9 mouse cellular contexts compared by ENCODE assay signal in the genomic region with DNA sequence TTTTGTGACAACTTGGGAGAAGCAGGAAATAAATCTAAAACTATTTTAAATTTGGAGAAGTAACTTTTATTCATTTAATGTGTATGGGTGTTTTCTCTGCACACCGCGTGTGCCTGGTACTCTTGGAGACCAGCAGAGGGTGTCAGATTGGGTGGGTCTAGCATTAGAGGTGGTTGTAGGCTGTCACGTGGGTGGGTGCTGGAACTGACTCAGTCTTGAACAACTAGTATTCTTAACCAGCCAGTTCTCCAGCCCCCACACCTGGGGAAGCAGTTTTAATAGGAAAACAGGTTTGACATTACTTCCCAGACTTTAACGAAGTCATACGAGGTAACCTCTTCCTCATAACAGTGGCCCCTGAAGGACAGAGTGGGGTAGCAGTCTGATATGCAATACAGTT. TPM values are rescaled to one million over a fixed set of nuclear protein-coding genes. Genes with fewer than 3 reads are reported as not detected.
DNase-seq lines count a peak whose midpoint lies in the region; ATAC-seq and TF ChIP-seq lines count a peak whose summit lies in the region.
"Had no signal": no experiment of that assay in that cellular context is flagged by ENCODE, and none has a peak within 500 bp of the region (broad histone marks: within the 10 kb centered on the region; RNA-seq: fewer than 3 reads in every experiment).

No protein-coding gene starts in this region.

- H3K36me3 ChIP-seq in kidney, embryonic 16.5 days (ENCODE audit: insufficient read depth, low read length), result peaks cover 8% of the 10 kb centered on the region; the same call in 1 of the 2 replicates
- H3K36me3 ChIP-seq in G1E (replicated peaks), result peaks cover 21% of the 10 kb centered on the region
- peaks cover 3% of the 10 kb centered on the region; the same call in 1 of the 2 replicates for H3K36me3 ChIP-seq in limb, embryonic 11.5 days (ENCODE audit: control insufficient read depth, insufficient read depth, low read length)

- DNase-seq in kidney, postnatal 10 days, result no peak
- DNase-seq in G1E (ENCODE audit: low spot score), result peak; percentile 18
- no peak for DNase-seq in limb, embryonic 11.5 days (ENCODE audit: low spot score)
- DNase-seq in natural killer cell, adult 2 months (ENCODE audit: low spot score in 2 of 2), result peak; percentile 24 to 48
- DNase-seq in layer of hippocampus, postnatal 10 days (ENCODE audit: low spot score in 2 of 2), result no peak
- no peak for DNase-seq in layer of hippocampus, postnatal 25 days (ENCODE audit: extremely low spot score in 1 of 2, low spot score in 1 of 2)

- peaks cover 9% of the 10 kb centered on the region for H3K4me1 ChIP-seq in kidney, embryonic 16.5 days (ENCODE audit: insufficient read depth, low read length)
- H3K4me1 ChIP-seq in G1E (ENCODE audit: insufficient read depth, low read depth, low read length), result peaks cover 27% of the 10 kb centered on the region
- H3K4me1 ChIP-seq in embryonic fibroblast, embryonic 13.5 days (ENCODE audit: control insufficient read depth, insufficient read depth, low read length), result peaks cover 4% of the 10 kb centered on the region
- H3K4me1 ChIP-seq in limb, embryonic 11.5 days (ENCODE audit: control insufficient read depth, insufficient read depth, low read length), result no peaks in the 10 kb centered on the region

- no peaks in the 10 kb centered on the region for H3K9me3 ChIP-seq in kidney, embryonic 16.5 days (ENCODE audit: low read length)
- no peaks in the 10 kb centered on the region for H3K9me3 ChIP-seq in G1E (replicated peaks)
- H3K9me3 ChIP-seq in limb, embryonic 11.5 days (ENCODE audit: control insufficient read depth, low read length), result no peaks in the 10 kb centered on the region

- peak overlapping the region; percentile 67 for H3K4me3 ChIP-seq in kidney, embryonic 16.5 days (ENCODE audit: low read length)
- H3K4me3 ChIP-seq in G1E (ENCODE audit: low read depth, low read length), result no peak overlapping the region; the same call in 1 of the 2 replicates
- peak overlapping the region; percentile 28; the same call in 1 of the 2 replicates for H3K4me3 ChIP-seq in embryonic fibroblast, embryonic 13.5 days (ENCODE audit: insufficient read depth, low read length)
- H3K4me3 ChIP-seq in limb, embryonic 11.5 days (ENCODE audit: low read depth, low read length), result no peak overlapping the region

- no peak overlapping the region for H3K9ac ChIP-seq in kidney, embryonic 16.5 days (replicated peaks; ENCODE audit: low read length)
- H3K9ac ChIP-seq in limb, embryonic 11.5 days (ENCODE audit: low read length), result no peak overlapping the region

- no peak overlapping the region for H3K27ac ChIP-seq in kidney, embryonic 16.5 days (ENCODE audit: low read length)
- H3K27ac ChIP-seq in embryonic fibroblast, embryonic 13.5 days (ENCODE audit: insufficient read depth, low read length), result no peak overlapping the region
- no peak overlapping the region for H3K27ac ChIP-seq in limb, embryonic 11.5 days (replicated peaks; ENCODE audit: low read depth, low read length)

- TF ChIP-seq CTCF in G1E (IDR thresholded peaks at IDR 0.05; ENCODE audit: low read depth, low read length), result no peak
- no peak for TF ChIP-seq CTCF in embryonic fibroblast, embryonic 13.5 days (IDR thresholded peaks at IDR 0.05; ENCODE audit: borderline replicate concordance, insufficient read depth, low read length)

- peak overlapping the region; percentile 66 for H3K4me2 ChIP-seq in kidney, embryonic 16.5 days (replicated peaks; ENCODE audit: low read depth, low read length)
- H3K4me2 ChIP-seq in limb, embryonic 11.5 days (ENCODE audit: low read depth, severe bottlenecking), result peak overlapping the region; percentile 39

- no peaks in the 10 kb centered on the region for H3K27me3 ChIP-seq in kidney, embryonic 16.5 days (ENCODE audit: insufficient read depth, low read length)
- peaks cover 7% of the 10 kb centered on the region; the same call in 1 of the 2 replicates for H3K27me3 ChIP-seq in G1E (ENCODE audit: insufficient read depth, low read length)
- H3K27me3 ChIP-seq in limb, embryonic 11.5 days (ENCODE audit: control insufficient read depth, insufficient read depth, low read length), result no peaks in the 10 kb centered on the region

- WGBS in kidney, embryonic 16.5 days, result 75% methylated on average over 5 of the region's 5 CpGs
- 77% methylated on average over 5 of the region's 5 CpGs for WGBS in limb, embryonic 11.5 days

- ATAC-seq in kidney, embryonic 16.5 days (ENCODE audit: low FRiP score, low TSS enrichment), result no peak
- no peak for ATAC-seq in G1E (ENCODE audit: extremely low read depth, insufficient number of reproducible peaks, low FRiP score, poor library complexity, severe bottlenecking)
- no peak for ATAC-seq in limb, embryonic 11.5 days (ENCODE audit: insufficient number of reproducible peaks, low FRiP score, low TSS enrichment, low read depth)

- TF ChIP-seq POLR2A in embryonic fibroblast, embryonic 13.5 days (IDR thresholded peaks at IDR 0.05; ENCODE audit: low read depth, low read length), result no peak

RNA-seq across cellular contexts. Expression of gene Prpsap2, which starts 1.4 kb away (rescaled TPM):
- 31.7 and 33.3 TPM in 2 replicates for polyA plus RNA-seq in kidney, embryonic 16.5 days (2015; fragmentation: Nextera tagmentation; extraction: Ambion mirVana)
- total RNA-seq in G1E (2014; fragmentation: Nextera tagmentation) (18.8 and 19.2 TPM in 2 replicates), G1E (2017) (16.8 and 18.7 TPM in 2 replicates)
- polyA plus RNA-seq in G1E (2012), result 7.2 and 8.7 TPM in 2 replicates
- 17.6 and 23.3 TPM in 2 replicates for polyA plus RNA-seq in embryonic fibroblast, embryonic 13.5 days (2011; ENCODE audit: insufficient read length, low read depth, missing spikeins)
- 24.1 and 28.2 TPM in 2 replicates for polyA plus RNA-seq in limb, embryonic 11.5 days (2014; fragmentation: Nextera tagmentation; extraction: Ambion mirVana)
- total RNA-seq in layer of hippocampus, postnatal 10 days (2021), result 10 to 100 TPM; 38.3 to 41.0 TPM
- 10 to 100 TPM; 44.9 to 51.4 TPM for total RNA-seq in layer of hippocampus, postnatal 25 days (2021)

RNA-seq across cellular contexts. Expression of gene Slc5a10, which starts 39.9 kb away (rescaled TPM):
- polyA plus RNA-seq in kidney, embryonic 16.5 days (2015; fragmentation: Nextera tagmentation; extraction: Ambion mirVana), result 0.80 and 1.1 TPM in 2 replicates
- not detected in 2 replicates for total RNA-seq in G1E (2014; fragmentation: Nextera tagmentation)
- not detected in 2 replicates for total RNA-seq in G1E (2017)
- not detected in 2 replicates for polyA plus RNA-seq in G1E (2012)
- not detected in 2 replicates for polyA plus RNA-seq in embryonic fibroblast, embryonic 13.5 days (2011; ENCODE audit: insufficient read length, low read depth, missing spikeins)
- polyA plus RNA-seq in limb, embryonic 11.5 days (2014; fragmentation: Nextera tagmentation; extraction: Ambion mirVana), result 0.10 and 0.11 TPM in 2 replicates
- total RNA-seq in layer of hippocampus, postnatal 10 days (2021), result under 1 TPM in 1 of 2 experiments, not detected in 1; 0.69 TPM
- total RNA-seq in layer of hippocampus, postnatal 25 days (2021), result under 1 TPM; 0.38 to 0.62 TPM
- total RNA-seq: hematopoietic stem cell, adult 5-6 weeks had no signal

Comparison
In these comparisons a context has a peak if more than half of its experiments do, and no peak if none do; other contexts are left out.
1. H3K4me3 ChIP-seq: peak in kidney, embryonic 16.5 days (single experiment) and embryonic fibroblast, embryonic 13.5 days (single experiment); none in G1E (single experiment) and limb, embryonic 11.5 days (single experiment).
2. DNase-seq: peak in G1E (single experiment) and natural killer cell, adult 2 months (2 of 2); none in kidney, postnatal 10 days (single experiment), limb, embryonic 11.5 days (single experiment), layer of hippocampus, postnatal 10 days (0 of 2) and layer of hippocampus, postnatal 25 days (0 of 2).